Mouse (Mus musculus) right cerebral cortex, postnatal 4 days (tissue): Measurements from ENCODE around the gene Sirt7.
A peak's percentile ranks its signal among the peaks of the same experiment; 100 is the strongest.

Experiments
- DNase-seq: peaks from one replicate; pipeline ENCODE4 v3.0.0-alpha.2; 2022

Gene Sirt7

DNA sequence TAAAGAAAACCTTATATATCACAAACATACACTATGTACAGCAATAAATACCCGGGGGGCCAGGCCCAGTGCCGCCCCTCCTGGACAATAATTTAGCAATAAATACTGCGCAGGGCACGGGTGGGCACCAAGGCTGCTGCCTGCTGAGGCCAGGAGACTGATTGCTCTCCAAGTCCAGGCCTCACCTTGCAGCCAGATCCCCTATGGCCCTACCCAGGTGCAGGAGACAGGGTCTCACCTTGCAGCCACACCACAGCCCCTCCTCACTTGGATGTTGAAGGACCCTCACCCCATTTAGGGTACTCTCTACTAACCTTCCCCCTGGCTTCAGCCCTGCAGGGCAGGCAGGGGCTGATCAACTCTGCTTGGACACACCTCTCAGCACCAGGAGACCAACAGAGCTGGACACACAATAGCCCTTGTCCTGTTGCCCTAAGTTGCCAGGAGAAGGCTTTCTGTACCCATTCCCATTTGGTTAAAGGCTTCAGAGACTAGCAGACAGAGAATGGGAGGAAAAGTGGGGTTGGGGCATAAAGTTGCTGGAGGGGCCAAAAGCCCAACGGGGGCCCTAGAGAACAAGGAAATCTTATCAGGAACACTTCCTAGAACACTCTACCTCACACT is at the start of gene Sirt7:
Gene Sirt7, minus strand, starts transcription at position 89 of the 624 bp plus-strand sequence.
- DNase-seq, result no peak

DNA sequence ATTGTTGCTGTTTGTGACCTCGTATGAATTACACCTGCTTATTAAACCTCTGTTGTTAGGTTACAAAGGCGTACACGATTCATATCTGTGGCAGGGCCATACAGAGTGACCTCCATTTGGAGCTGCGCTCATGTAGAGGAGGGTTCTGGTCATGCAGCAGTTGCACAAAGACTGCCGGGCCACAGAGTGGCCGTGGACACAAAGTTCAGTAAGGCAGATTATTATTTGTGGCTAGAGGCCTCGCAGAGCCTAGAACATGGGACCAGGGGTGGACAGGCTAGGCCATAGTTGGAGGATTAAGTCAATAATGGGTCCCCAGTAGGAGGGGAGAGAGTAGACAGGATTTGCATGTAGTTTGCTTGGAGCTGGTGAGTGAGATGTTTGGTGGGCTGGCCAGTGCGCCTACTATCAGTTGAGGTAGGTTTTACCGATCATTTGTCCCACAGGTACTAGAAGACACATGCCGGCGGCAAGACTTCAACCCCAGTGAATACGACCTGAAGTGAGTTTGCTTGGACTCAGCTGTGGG is 48.6 kb upstream of the Sirt7 start:
- DNase-seq, result no peak

DNA sequence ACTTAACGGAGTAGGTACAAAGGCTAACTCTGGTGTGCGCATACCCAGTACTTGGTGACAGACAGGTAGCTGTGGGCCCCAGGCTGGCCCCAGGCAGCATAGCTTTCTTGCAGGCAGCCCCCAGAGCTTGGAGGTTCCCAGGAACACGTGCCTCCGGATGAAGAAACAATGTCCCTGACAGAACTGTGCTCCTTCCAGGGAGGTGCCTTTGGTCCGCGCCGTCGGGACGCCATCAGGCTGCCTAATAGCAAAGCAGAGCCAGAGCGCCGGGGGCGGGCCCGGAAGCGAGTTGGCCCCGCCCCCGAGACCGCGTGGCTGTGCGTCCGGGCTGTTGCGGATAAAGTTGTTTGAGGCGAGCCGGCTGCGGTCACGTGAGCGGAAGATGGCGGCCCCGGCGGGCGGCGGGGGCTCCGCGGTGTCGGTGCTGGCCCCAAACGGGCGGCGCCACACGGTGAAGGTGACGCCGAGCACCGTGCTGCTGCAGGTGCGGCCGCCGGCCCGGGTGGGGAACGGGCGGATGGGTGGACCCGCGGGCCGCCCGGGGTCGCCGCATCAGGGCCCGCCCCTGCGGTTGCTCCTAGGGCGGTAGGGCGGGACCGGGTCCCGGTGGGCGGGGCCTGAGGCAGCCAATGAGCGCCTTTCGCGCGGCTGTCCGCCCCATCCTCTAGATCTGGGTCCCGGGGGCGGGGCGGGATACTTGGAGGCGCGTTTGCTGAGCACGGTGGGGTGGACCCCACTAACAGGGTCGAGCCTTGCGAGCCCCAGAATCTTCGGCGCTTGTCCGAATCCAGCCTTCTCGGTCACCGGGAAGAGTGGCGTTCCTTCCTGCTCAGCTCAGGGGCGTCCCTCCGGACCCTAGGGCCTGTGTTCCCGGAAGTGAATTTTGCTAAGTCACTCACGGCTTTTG is 47.9 kb upstream of the Sirt7 start, which contains the start of gene Aspscr1:
Gene Aspscr1, plus strand, starts transcription at position 287 of the 907 bp plus-strand sequence.
- peak; percentile 92 for DNase-seq

DNA sequence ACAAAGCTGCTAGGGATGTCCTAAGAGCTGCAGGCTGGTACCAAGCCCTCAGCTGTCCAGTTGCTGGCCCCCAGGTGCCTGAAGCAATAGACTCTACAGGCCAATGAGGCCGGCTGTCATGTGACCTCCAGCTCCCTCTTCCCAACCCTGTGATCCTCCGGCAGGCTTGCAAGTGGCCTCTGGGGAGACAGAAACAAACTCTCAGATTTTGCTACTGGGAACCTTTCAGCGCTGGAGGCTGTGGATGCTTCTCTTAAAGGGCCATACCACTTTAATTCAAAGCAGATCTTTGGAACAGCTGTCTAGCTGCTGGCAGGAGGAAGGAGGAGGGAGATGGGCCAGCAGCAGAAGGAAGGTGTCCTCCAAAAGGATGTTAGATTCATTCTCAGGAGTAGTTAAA is 41.6 kb upstream of the Sirt7 start:
- no peak for DNase-seq

DNA sequence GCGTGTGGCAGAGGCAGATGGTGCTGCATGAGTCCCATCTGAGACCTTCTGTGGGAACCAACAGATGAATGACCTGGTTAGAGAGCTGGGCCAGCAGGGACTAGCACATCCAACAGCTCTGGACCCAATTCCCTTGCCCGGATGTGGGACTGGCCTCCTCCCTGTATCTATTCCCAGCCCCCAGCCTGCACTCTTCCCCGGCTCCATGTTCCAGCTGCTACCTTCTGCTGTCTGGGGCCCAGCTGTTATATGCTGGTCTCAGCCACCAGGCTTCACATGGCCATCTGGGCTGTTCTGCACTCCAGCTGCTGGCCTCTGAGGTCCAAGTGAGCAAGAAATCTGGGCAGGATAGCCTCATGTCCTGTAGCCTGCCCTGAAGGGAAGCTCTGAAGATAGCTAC is 40.4 kb upstream of the Sirt7 start:
- no peak for DNase-seq

DNA sequence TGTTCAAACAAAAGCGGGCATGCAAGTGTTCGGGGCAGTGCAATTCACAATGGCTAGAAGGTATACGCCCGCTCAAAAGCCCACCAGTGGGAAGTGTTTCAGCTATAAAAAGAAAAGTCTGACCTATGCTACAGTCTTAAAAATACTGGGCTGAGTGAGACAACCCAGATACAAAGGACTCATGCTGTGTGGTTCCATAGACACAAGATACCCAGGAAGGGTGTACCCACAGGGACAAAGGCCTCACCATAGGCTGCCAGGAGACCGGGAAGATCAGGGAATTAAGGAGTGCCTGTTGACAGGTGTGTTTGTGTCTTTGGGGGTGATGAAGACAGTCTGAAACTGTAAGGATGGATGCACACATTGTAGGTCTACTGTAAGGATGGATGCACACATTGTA is 38.7 kb upstream of the Sirt7 start:
- no peak for DNase-seq

DNA sequence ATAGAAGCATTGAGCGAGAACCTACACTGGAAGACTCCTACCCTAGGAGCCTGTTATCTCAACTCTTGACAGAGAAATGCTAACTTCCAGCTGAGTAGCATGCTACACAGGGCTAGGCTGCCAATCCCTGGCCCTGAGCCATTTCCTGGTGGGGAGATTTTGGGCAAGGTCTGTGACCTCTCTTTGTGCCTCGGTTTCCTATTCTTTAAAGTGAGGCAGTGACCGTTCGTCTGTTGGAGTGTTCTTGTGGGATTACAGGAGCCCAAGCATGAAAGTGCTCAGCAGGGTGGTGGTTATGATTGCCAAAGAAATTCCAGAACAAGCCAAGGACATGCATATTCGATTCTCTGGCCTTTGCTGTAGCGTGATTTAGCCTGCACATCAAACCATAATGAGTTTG is 37.7 kb upstream of the Sirt7 start:
- no peak for DNase-seq

DNA sequence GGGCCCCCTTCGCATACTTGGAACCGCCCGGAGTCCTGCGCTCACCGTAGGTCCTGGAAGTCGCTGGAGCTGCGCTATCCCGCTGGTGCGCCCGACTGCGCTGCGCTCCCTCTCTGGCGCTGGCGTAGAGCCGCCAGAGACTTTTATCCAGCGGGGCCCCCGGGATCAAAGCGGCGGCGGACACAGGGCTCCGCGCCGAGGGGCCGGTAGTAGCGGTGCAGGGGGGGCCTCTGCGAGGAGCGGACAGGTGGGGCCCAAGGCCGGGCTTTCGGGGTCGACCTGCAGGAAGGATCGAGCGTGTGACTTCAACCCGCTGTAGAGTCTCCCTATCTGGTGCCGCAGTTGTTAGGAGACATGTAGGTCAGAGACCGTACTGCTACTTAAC is 36.0 kb upstream of the Sirt7 start, which contains the start of gene Notum:
Gene Notum, minus strand, starts transcription at position 100 of the 385 bp plus-strand sequence.
- DNase-seq, result no peak

DNA sequence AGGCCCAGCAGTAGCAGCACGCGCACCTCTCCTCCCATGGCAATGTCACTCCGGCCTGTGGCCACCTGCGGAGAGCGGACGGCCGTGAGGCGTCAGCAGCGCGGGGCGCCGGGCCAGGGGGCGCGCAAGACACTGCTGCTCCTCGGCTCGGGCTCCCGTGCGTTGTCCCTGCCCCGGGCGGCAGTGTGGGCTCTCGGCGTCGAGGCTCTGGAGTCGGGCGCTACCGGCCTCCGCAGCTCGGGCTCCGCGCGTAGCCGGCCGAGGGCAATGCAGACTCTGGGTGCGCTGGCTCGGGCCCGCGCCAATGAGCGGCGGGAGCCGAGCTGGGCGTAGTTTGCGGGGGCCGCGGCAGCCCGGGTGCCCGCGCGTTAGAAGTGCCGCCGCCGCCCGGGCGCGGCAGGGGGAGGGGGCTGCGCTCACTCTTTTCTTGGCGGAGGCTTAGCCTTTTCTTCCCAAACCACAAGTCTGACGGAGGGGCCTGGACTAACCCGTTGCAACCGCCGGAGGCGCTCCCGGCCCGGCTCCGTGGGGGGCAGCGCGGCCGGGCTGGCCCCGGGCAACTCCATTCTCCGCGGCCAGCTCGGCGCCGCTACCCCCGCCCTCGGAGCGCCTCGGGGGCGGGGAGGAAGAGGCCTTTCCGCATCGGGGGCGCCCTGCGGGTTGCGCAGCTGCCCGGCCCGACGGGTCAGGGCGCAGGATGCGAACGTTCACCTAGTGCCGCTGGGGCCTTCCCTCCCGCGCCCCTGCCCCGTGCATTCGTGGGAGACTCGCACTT is 35.4 kb upstream of the Sirt7 start:
- peak; percentile 36 for DNase-seq

DNA sequence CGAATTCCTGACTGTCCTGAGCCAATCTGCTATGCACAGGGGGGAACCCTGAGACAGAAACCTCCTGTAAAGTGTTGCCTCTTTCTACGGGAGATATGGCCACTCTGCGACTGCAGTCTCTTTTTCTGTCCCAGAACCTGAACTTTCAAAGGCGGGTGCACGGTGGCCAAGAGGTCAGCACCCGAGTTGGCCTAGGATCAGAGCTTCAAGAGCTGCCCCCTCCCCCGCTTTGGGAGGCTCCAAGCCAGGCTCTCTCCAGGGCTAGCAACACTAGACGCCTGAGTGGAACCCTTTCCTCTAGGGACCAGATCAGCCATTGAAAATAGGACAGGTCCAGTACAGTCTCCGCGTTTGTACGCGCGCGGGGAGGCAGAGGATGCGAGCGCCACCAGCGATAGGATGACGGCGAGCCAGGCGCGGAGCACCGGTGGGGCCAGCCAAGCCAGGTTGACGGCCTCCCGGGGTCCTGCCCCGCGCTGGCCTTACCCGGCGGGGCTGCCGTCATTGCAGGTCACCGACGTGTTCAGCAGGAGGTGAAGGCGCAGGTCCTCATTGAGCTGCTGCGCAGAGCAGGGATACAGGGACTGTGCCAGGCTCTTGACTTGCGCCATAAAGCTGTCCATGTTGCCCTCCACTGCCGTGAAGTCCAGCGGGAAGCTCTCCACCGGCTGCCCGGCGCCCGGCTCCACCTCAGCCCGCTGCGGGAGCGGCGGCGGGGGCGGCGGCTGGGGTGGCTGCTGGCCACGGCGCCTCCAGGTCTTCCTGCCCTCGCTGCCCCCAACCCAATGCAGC is 34.7 kb upstream of the Sirt7 start:
- DNase-seq, result no peak

DNA sequence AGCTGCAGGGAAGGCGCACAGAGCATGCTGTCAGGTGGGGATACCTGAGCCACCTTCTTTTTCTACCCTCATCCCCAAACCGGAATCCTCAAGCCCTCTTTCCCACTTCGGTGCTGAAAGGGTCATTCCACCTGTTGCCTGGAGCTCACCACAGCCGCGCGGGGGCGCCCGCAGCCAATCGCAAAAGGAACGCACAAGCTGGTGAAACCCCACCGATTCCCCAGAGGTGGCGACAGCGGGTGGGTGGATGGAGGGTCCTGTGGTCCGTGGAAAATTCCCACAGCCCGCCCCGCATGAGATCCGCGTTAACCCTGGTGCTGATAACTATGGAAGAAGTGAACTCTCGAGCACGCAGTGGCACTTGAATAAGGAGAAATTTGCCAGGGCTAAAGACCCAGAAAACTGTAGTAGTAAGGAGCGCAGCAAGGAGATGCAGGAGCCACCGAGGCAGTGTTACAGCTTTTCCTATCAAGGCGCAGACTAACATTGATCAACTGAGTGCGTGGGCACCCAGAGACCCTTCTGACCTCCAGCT is 33.9 kb upstream of the Sirt7 start:
- DNase-seq, result peak; percentile 77

DNA sequence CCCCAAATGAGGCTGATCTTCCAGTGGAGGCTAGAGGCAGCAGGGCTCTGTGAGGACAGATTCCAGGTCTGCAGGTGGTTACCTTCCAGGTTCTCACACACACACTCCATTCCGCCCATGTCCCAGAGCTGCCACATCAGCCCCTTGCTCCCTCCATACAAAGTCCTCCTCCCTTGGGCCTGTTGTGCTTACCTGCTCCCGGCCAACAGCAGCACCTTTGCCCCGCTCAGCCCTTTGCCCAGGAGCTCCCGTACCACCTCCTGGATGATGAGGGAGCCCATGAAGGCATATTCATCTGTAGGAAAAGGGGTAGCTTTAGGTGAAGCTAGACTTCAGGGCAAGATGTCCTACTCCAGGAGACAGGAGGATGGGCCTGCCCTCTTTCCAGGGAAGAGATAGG is 32.3 kb upstream of the Sirt7 start:
- no peak for DNase-seq

DNA sequence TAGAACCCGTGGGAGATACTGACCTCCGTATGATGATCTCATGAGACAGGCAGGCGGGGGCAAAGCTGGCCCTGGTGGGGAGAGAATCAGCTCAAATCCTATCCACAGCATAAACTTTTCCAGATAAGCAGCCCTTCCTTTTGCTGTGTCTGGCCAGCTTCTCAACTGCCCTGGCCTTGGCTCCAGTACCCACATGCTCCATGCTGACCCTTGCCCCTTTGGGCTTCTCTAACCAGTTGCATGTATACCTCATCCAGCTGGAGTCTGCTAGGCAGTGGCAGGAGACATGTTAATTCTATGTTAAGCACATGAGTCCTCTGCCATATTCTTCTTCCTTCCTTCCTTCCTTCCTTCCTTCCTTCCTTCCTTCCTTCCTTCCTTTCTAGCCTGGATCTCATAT is 29.7 kb upstream of the Sirt7 start:
- DNase-seq, result no peak

DNA sequence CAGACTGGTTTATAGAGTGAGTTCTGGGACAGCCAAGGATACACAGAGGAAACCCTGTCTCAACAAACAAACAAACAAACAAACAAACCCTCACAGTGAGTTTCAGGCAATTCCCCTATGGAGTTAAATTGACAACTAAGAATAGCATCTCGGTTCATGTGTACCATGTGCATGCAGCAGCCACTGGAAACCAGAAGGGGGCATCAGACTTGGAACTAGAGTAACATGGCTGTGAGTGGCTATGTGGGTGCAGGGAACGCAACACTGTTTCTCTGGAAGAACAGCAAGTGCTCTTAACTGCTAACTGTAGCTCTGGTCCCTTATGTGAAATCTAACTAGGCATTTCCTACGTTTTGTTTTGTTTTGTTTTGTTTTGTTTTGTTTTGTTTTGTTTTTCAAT is 26.8 kb upstream of the Sirt7 start:
- no peak for DNase-seq

DNA sequence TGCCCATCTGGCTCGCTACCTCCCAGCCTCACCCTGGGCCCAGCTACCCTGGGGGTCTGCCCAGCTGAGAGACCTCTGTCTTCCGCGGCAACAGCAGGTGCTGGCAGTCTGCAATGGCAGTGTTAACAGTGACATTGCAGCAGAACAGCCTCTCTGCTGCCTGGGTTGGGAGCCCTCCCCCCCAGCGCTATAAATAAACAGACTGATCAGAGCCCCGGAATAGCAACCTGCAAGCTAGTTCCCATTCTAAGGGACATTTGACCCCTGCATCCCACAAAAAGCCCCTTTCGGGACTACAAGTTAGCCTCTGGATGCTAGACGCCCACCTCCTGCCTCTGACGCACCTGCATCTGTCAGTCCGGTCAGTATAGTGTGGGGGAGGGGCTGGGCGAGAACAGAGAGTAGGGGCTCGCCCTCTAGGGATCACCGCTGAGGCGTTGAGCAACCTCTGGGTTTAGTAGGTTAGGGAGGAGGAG is 23.0 kb upstream of the Sirt7 start, which contains the start of gene Myadml2:
Gene Myadml2, minus strand, starts transcription at position 158 of the 476 bp plus-strand sequence.
- DNase-seq, result no peak

DNA sequence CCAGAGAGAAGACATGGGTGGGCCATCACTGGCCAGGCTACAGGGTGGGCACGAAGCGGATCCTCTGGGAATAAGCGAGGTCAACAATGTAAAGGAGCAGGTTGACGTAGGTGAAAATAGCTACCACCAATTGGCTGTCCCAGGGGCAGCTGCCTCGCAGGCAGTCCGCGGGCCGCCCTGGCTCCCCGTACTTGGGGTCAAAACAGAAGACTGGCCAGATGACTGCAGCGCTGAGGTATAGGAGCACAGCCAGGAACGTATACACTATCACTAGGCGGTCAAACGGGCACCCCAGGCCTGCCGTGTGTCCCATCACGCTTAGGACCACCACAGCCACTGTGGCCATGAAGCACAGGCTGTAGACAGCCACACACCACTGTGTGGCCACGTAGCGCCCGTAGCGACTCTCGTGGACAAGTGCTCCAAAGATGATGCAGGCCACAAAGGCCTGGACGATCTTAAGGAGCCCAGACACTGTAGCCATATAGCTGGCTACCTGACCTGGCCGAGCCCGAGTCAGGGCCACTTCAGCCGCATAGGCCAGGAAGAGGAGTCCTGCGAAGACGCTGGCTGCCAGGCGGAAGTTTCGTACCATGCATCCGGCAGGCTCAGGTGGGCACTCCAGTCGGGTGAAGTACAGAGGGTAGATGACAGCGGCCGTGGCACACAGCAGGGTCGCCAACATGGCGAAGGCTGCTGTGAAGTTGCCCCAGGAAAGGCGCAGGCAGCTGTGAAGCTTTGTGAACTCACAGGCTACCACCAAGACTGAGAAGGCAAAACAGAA is 22.2 kb upstream of the Sirt7 start:
- DNase-seq, result no peak

DNA sequence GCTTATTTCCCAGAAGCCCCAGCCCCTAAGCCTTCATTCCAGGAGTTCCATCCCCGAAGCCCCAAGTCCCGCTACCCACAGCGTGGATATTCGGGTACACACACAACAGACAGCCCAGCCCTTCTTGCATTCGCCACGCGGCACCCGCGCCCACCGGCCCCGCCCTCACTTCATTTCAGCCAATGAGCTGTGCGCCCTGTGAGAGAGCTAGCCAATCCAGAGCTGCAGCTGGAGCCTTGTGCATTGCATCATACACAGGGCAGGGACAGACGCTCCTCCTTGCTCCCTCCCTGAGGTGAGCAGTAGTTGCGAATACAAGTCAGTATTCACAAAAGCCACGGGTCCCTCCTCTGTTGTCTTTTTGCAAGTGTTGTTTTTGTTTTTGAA is 18.6 kb upstream of the Sirt7 start, which contains the start of gene Pycr1:
Gene Pycr1, minus strand, starts transcription at position 169 of the 387 bp plus-strand sequence.
- DNase-seq, result peak; percentile 89

DNA sequence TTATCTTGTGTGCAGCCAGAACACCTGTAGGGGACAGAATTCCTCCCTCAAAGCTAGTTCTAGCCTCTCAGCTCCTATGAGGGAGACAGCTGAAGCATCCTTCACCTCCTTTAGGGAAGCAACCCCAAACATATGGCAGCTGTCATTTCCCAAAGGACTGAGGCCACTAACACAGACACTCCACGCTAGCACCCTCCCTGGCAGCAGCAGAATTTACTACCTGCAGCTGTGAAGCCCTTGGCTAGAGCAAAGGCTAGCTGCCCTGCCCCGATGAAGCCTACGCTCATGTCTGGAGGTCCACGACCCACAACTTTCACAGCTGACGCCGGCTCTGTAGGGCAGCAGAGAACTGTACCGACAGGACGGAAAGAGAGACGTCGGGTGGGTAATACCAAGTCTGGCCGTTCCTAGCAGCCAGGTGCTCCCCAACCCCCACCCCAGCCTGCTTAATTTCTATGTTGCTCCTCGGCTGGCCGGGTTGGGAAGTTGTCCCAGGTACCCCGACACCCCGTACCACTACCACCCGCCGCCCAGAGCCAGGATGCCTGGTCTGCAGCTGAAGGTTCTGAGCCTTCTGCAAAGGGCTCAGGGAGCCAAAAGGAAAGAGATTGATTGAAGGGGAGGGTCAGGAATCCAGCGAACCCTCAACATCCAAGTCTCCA is 18.0 kb upstream of the Sirt7 start:
- DNase-seq, result no peak

DNA sequence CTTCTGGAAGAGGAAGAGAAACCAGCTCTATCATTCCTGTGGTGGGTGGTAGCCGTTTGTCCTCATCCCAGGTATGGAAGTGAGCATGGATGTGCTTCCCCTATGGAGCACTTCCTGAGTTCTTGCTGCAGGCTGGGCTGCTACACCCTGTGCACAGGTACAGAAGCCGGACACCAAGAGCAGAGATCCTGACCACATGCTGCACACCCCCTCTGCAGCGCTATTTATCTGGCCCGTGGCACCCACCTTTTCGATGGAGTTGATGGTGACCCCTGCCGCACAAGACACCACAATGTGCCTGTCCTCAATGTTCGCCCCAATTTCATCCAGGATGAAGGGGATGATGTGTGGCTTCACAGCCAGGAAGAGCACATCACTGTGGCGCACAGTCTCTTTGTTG is 16.8 kb upstream of the Sirt7 start:
- DNase-seq, result no peak

DNA sequence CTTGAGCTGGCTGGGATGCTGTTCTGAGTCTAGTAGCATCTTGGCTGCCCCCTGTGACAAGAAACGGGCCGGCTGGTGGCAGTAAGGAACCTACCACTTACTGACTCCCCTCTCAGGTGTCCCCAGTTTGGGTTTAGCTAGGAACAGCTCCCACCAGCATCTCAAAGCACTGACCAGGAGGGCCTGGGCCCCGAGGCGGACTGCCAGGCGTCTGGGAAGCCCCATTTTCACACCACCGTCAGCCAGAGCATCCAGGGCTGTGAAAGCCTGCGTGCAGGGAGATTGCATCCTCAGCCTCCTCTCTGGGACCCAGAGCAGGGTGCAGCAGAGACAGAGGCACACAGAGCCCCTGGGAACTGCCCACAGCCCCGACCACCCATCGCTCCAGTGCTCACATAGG is 16.2 kb upstream of the Sirt7 start:
- DNase-seq, result no peak
